Mouse (Mus musculus) ES-CJ7 (cell line): ENCODE results near the gene Ica1l.
"Not testable (repeated sequence)": the region's sequence is repeated elsewhere in the genome, so short reads cannot be mapped to it uniquely, and the experiment has no call there.

ENCODE experiments used
- DNase-seq: peaks from one replicate; pipeline ENCODE4 v3.0.0; 2011; ENCODE audit warnings: low read depth, low spot score

Ica1l gene

DNA sequence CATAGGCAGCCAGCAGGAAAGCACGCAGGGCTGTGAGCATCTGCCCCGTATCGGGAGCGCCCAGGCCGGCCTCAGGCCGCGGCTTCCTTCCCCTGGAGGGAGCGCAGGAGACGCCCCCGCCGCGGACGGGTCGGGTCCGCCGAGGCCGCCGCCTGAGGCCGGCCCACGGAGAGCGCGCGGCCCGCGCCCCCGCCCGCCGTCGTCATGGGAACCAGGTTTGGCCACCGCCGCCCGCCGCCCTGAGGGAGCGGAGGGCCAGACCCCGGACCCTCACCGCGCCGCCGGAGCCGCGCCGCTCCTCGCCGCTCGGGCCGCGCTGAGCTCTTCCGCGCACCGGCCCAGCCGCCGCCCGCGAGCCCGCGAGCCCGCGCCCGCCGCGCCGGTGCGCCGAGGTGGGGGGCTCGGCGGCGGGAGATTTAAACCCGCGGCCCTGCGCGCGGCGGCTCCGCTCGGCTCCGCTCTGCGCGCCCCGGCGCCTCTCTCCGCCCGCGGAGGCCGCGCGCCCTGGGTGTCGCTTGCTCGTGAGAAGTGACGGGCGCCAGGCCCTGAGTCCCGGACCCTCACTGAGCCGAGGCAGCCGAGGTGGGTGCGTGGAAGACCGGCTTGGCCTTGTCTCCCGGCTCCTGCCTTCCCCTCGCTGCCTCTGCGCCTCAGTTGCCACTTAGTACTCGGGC lies at the start of gene Ica1l:
Gene Ica1l (minus strand): TSS at position 389 of the 674 bp plus-strand sequence.
- DNase-seq: peak; percentile 64

DNA sequence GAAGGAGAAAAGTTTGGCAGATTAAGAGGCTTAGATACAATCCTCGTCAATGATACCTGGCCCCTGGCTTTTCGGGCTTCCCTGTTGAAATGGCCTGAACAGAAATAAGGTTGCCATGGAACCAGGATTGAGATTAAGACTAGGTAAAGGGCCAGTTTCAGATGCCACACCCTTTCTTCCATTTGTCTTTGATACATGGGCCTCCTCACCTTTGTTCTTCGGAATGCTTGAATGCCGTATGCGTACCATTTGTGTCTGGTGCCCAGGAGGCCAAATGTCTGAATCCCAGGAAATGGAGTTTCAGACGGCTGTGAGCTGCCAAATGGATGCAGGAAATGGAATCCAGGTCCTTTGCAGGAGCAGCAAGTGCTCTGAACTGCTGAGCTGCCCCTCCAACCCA lies 33.4 kb upstream of the Ica1l start:
- DNase-seq: peak; percentile 72

DNA sequence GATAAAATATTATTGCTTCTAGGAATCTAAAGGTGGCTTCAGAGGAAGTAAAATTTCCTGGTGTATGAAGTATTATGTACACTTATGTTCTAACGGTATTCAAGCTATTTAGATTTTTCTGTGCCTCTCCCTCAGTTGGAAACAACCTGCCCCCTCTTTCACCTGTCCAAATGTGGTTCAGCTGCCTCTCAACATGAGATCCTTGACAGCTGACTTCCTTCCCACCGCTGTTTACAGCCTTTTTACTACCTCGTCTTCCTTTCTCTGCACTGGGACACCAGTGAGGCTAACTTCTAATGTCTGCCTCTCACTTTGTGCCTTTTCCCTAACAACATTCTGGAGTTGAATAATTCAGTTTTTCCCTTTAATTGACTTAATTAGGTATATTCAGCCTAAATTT lies 32.6 kb upstream of the Ica1l start:
- DNase-seq: no peak

DNA sequence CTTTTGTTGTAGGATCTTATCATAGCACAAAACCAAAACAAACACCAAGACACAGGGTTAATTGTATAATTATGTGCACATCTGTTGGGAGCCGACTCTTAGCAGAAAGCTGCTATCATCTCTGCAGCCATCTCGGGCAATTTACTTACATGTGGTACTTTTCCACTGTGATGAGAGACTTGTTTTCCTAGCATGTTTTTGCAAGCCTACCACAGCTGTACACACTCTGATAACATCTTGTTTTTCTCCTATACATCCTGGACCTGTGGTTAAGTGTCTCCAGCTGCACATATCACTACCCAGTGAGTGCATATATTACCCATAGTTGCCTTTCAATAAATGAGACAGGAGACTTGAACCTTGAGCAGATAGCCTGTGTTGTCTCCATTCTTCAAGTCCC lies 32.0 kb upstream of the Ica1l start:
- DNase-seq: no peak

DNA sequence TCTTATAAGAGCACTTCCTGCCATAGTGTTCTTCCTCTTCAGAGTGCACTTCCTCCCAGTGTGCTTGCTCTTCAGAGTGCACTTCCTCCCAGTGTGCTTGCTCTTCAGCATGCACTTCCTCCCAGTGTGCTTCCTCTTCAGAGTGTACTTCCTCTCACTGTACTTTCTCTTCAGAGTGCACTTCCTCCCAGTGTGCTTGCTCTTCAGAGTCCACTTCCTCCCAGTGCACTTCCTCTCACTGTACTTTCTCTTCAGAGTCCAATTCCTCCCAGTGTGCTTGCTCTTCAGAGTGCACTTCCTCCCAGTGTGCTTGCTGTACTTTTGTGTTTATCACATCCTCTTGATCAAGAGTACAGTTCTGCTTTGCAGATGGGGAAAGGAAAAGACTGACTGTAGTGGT lies 27.7 kb upstream of the Ica1l start:
- not testable (repeated sequence) for DNase-seq

DNA sequence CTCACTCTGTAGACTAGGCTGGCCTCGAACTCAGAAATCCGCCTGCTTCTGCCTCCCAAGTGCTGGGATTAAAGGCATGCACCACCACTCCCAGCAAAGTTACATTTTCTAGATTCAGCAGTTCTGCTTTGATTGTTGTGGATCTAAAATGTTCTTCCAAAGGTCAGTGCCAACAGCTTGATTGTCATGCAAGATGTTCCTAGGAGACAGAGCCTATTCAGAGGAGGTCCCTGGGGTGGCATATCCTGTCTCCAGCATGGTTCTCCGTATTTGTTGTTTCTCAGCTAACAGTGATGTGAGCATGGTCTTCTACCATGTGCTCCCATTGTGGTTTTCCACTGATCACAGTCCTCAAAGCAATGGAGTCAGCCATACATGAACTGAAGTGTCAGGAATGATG lies 13.3 kb upstream of the Ica1l start:
- peak; percentile 78 for DNase-seq

DNA sequence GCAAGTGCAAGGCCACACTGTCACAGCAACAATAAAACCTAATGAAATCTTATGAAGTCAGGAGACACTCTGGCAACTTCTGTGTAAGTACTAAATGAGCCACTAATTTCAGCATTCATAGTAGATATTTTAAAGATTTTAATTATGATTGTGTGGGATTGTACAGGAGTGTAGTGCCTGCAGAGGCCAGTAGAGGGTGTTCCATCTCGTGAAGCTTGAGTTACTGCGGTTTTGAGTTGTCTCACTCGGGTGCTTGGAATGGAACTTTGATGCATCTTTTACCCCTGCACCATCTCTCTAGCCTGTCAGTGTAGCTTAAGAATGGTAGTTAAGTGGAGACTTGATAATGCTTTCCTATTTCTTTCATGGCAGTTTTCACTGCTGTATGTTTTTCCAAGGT lies 11.7 kb upstream of the Ica1l start:
- peak; percentile 42 for DNase-seq

DNA sequence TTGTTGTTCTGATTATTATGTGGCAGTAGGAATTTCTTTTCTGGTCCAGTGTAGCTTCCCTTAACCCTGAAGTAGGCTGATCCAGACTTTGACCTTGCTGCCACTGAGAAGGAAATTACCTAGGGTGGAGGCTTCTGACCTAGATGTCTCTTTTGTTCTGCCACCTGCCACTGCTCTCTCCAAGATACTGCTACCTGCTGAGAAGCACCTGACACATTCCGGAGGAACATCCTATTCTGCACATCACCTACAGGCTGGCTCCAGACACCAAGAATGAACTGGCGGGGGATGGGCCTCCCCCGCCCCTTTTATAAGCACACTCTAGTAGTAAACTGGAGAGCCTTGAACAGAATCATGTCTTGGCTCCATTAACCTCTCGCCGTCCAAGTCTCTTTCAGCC lies 4.5 kb upstream of the Ica1l start:
- peak; percentile 74 for DNase-seq

DNA sequence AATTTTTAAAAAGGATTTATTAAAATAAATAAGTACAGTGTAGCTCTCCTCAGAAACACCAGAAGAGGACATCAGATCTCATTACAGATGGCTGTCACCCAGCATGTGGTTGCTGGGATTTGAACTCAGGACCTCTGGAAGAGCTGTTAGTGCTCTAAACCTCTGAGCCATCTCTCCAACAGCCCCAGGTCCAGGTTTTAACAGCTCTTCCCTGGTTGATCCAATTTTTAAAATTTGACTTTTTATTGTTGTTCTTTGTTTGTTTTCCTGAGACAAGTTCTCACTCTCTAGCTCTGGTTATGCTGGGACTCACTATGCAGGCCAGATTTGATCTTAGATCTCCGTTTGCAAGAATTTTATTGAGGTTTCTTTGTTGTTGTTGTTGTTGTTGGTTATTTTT lies 1.6 kb upstream of the Ica1l start:
- no peak for DNase-seq

DNA sequence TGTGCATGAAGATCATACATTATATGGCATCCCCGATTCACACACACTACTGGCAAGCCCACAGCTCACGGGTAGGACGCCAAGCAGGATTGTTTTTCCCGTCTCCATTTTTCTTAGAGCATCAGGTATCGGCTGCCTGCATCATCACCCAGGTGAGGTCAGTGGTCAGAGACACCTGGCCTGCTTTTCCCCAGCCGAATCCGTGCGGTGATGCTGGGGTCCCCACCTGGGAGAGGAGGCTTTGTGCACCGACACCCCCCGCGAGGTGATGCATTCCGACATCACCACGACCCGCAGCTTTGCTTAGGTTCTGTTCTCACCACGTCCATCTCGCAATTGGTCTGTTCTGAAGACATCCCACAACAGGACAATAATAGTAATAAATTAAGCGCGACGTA lies 587 bp downstream of the Ica1l start:
- DNase-seq: no peak

DNA sequence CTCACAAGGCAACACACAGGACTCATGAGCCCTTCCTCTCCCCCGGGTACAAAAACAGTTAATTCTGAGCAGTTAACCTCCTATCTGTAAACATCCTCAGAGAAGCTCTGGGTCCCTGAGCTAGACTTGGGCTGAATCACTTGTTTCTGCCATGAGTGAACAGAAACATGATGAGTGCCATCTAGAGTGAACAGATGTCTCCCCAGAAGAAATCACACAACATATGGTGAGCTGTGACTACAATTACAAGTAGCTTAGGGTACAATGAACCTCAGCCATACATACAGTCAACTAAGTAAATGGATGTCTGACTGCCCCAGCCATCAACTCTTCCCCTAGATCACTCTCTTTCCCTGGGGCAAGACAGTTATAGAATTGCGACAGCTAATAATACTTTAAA lies 7.9 kb downstream of the Ica1l start:
- no peak for DNase-seq

DNA sequence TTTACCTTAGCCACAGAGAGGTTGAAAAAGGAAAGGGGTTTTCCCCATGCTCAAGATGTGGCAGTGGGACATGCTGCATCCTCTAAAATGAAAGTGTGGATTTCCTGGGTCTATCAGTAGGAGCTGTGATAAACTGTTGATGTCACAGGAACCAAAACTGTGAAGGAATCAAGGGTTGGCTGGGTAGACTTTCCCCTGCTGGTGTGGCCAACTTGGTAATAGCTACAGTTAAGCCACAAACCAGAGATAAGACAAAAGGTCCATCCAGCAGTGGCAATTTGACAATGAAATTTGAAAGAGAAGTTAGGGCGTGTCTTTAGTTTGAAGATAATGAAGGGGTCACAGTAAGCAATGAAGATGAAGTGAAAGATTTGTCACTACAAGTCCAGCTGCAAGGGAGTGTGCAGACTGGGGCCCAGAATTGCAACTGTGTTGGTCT lies 25.9 kb downstream of the Ica1l start:
- DNase-seq: no peak

DNA sequence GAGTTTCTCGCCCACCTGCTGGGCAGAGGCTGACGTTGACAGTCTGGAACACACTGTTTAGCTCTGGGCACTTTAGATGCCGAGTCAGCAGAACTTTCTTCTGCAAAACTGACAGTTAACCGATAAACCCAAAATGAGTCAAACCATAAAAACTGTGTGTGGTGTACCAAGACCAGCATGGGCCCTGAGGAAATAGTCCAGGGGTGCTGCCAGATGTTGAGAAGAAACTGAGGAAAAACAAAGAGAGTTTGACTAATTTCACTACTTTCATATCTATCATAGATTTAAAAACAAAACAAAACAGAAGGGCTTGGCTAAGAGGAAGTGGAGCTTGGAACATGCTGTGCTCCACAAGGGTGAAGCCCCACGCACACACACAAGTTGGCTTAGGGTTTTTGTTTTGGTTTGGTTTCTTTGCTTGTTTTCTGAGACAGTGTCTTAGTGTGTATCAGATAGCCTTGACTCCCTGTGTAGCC lies 26.8 kb downstream of the Ica1l start:
- DNase-seq: no peak

DNA sequence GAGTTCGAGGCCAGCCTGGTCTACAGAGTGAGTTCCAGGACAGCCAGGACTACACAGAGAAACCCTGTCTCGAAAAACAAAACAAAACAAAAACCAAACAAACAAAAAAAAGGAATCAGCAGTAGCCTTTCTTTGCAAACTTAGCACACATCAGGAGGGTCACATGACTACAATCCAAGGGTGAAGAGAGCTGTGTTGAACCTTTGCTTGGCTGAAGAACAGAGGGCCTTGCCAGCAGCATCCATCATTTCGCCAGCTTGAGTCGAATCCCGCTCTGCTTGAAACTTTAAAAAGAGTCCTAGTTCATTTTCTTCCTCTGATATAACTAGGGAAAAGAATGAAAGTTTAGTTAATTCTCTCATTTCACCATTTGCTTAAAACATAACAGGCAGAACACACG lies 27.5 kb downstream of the Ica1l start:
- DNase-seq: no peak

DNA sequence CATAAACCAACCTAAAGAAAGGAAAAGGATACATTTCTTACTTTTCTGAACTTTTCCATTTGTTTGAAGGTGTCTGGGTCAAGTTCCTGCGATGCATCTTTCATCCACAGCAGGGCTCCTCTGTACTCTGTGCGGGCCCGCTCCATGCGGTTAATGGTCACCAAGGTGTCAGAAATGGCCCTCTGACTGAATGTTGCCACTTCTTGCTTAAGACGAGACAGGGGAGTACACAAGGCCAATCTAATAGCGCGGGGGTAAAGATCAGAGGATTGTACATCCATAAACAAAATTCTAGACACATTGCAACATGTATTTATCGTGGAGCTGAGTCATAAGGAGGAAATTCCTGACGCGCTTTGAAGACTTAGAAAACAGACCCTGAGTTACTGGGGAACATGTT lies 29.2 kb downstream of the Ica1l start:
- no peak for DNase-seq

DNA sequence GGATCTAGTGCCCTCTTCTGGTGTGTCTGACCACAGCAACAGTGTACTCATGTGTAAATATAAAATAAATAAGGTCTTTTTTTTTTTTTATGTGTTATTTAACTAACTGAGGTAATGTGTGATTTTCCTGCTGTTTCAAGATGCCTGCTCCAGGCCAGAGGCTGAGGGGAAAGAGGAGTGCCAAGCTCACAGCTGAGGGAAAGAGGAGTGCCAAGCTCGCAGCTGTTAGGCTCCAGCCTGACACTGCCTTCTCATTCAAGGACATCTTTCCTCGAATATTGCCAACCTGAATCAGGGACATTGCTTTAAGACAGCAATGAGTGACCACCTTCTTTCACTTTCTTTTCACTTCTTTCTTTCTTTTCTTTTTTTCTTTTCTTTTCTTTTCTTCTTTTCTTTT lies 34.2 kb downstream of the Ica1l start:
- DNase-seq: no peak

DNA sequence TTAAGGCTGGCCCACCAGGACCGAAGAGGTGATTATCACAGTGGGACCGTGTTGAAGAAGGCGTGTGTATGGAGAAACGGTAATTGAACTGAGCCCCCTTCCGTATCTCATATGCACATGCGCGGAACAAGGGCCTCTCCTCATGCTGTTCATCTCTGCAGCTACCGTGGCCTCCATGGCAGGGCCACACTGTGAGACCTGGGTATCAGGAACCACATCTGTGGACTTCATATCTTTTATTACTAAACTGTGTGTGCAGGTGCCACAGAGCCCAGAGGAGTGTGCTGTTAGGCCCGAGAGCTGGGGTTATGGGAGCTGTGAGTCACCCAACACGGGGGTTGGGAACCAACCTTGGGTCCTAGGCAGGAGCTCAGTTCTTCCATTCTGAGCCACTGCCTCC lies 35.6 kb downstream of the Ica1l start:
- DNase-seq: no peak

DNA sequence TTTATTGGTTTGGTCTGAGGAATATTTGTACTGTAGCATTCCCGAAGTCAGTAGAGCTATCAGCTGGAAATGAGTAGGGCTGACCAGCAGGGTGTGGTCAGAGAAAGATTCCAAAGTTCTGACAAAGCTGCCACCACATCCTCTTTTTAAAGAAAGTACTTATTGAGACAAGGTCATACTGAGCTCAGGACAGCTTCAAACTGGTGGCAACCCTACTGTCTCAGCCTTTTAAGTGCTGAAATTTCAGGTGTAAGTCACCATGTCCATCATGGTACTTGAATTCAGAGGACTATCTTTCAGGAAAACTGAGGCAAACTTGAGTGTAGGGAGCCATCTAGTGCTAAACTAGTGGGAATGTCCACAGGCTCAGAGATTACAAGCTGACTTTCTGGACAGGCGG lies 42.7 kb downstream of the Ica1l start:
- DNase-seq: peak; percentile 64

DNA sequence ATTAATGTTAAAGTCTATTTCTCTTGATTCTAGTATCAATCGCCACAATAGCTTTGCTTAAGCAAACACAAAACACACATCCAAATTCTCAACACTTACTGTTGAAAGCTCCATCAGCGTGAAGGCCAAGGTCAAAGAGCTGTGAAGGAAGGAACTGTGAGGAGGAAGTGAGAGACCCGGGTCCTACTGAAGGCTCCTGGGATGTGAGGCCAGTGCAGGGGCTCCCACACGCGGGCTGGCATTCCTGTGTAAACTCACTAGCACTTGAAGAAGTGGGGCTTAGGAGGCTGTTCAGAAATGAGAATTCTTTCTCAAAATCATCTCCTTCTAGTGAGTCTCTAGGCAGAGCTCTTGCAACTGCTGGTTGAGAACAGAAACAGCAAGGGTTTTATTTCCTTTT lies 45.6 kb downstream of the Ica1l start:
- DNase-seq: no peak

DNA sequence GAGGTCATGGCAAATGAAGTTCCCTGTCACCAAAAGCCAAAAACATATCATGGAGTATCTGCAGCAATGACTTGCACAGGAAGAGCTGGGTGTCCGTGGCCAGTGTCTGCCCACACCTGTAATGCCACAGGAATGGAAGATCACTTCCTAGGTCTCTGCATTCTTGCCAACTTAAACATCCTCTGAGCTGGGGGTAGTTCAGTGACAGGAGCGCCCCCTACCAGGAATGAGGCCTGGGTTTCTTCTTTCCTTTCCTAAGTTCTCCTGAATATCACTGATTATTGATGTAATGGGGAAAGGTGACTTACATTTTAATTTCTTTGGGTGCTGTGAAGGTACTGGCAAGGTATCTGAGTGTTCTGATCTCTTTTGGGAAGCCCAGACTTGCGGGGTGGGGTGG lies 47.3 kb downstream of the Ica1l start:
- DNase-seq: no peak

DNA sequence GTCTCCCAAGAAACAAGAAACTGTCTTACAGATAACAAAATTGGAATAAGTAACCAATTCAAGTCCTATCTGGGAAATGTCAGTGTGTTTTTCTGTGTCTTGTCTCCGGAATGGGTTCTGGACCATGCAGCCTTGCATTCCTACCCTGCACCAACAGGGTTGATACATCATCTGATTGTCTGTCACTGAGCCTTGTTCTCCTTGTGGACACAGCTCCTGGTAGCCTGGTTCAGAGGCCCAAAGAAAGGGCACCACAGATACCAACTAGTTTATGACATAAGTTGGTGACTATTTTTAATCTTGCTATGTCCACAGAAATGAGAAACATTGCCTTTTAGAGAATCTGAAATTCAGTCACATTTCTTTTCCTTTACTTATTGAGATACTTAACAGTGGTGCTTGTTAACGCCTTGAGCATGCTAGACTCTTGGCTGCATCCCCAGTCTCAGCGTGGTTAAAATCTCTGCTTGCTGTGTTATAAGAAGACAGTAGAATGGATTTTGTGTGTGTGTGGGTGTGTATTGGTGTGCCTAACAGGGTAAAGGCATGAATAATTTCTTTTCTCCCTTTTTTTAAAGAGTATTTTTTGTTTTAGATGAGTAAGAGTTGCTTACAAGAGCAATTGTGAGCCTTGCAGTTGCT lies 55.5 kb downstream of the Ica1l start:
- no peak for DNase-seq

DNA sequence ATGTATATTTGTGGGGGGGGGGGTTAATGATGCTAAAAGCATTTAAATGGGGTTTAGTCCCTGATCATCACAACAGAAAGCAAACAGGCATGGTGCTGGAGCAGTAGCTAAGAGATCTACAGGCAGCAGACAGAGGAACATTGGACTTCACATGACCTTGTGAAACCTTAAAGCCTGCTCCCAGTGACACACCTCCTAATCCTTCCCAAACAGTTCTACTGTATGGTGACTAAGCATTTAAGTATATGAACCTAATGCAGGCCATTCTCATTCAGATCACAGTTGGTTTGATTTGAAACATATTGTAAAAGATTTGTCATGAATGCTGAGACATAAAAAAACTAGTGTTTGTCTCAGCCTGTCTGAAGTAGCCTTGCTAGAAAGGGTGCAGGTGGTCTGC lies 56.4 kb downstream of the Ica1l start:
- DNase-seq: peak; percentile 59

DNA sequence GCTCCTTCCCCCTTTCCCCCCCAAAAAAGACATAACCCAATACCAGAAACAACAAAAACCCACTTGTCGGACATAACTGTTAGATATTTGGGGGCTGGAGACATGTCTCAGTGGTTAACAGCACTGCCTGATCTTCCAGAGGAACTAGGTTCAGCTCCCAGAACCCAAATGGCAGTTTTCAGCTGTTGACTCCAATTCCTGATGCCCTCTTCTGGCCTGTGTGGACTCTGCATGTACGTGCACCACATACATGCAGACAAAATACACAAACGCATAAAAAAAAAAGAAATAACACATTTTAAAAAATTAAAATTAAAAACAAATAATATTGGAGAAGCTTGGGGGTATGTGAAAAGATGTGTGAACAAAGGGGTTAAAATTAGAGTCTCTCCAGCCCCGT lies 75.7 kb downstream of the Ica1l start:
- peak; percentile 30 for DNase-seq
